8 mouse cellular contexts compared by ENCODE assay signal in the genomic region with DNA sequence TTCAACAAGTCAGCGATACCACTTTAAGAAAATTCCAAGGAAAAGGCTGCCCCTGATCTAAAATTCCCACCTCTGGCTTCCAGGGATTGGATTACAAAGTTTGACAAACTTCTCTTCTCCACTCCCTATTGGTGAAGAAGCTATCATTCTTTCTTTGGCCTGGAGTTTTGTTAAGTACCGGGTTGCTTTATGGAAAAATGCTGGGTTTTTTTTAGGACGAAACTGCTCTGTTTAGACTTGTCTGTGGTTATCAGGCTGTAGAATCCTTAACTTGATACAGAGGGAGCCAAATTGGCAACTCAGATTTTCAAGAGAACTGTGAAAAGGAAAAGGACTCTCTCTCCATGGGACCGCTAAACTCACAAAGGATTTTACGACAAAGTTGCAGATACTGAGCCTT. TPM values are rescaled to one million over a fixed set of nuclear protein-coding genes. Genes with fewer than 3 reads are reported as not detected.
DNase-seq lines count a peak whose midpoint lies in the region; ATAC-seq and TF ChIP-seq lines count a peak whose summit lies in the region.

A gene (plus strand): TSS at position 134 of the 400 bp plus-strand sequence.

- no peak for ATAC-seq in kidney, postnatal 0 days (replicated peaks; ENCODE audit: low FRiP score, low read depth)
- ATAC-seq in midbrain, embryonic 16.5 days, result no peak

- H3K9ac ChIP-seq in heart, adult 2 months (ENCODE audit: low read depth, low read length), result peak within 1 kb of the TSS; percentile 71
- H3K9ac ChIP-seq in kidney, postnatal 0 days (ENCODE audit: low read depth, low read length), result peak within 1 kb of the TSS; percentile 85
- H3K9ac ChIP-seq in midbrain, embryonic 16.5 days (ENCODE audit: low read depth, low read length), result peak within 1 kb of the TSS; percentile 83

- DNase-seq in kidney, adult 9 months, result peak; percentile 77
- no peak for DNase-seq in kidney, postnatal 4 days
- DNase-seq in embryo, embryonic 11.5 days (ENCODE audit: low read depth, low spot score), result peak; percentile 68
- no peak for DNase-seq in heart, adult 2 months
- peak; percentile 98 for DNase-seq in kidney, postnatal 0 days (ENCODE audit: low spot score)
- DNase-seq in thymus, postnatal 36 days, result no peak
- no peak for DNase-seq in thymus, adult 2 months

- H3K36me3 ChIP-seq in heart, adult 2 months (ENCODE audit: control insufficient read depth, insufficient read depth, low read length), result no peaks in the 10 kb centered on the region
- no peaks in the 10 kb centered on the region for H3K36me3 ChIP-seq in kidney, postnatal 0 days (ENCODE audit: insufficient read depth, low read length)
- H3K36me3 ChIP-seq in midbrain, embryonic 16.5 days (ENCODE audit: control insufficient read depth, insufficient read depth, low read length), result no peaks in the 10 kb centered on the region
- no peaks in the 10 kb centered on the region for H3K36me3 ChIP-seq in thymus, adult 2 months (ENCODE audit: control insufficient read depth, insufficient read depth, low read length)

- H3K79me2 ChIP-seq in heart, adult 2 months (replicated peaks; ENCODE audit: control insufficient read depth, insufficient read depth, low read length), result peaks cover 2% of the 10 kb centered on the region; the same call in 1 of the 2 replicates

- peak within 1 kb of the TSS; percentile 77 for H3K27ac ChIP-seq in heart, adult 2 months
- peak within 1 kb of the TSS; percentile 95 for H3K27ac ChIP-seq in kidney, postnatal 0 days
- H3K27ac ChIP-seq in midbrain, embryonic 16.5 days (ENCODE audit: low read length), result no peak within 1 kb of the TSS
- no peak within 1 kb of the TSS for H3K27ac ChIP-seq in thymus, adult 2 months (ENCODE audit: control insufficient read depth, insufficient read depth, low read length)

- H3K27me3 ChIP-seq in heart, adult 2 months (ENCODE audit: control insufficient read depth, insufficient read depth, low read length), result no peaks in the 10 kb centered on the region
- H3K27me3 ChIP-seq in kidney, postnatal 0 days (ENCODE audit: insufficient read depth, low read length), result no peaks in the 10 kb centered on the region
- no peaks in the 10 kb centered on the region for H3K27me3 ChIP-seq in midbrain, embryonic 16.5 days (ENCODE audit: control insufficient read depth, insufficient read depth, low read depth, low read length)
- no peaks in the 10 kb centered on the region for H3K27me3 ChIP-seq in thymus, adult 2 months (ENCODE audit: control insufficient read depth, insufficient read depth, low read length)

- peak within 1 kb of the TSS; percentile 72 for H3K4me2 ChIP-seq in kidney, postnatal 0 days (ENCODE audit: low read length)
- H3K4me2 ChIP-seq in midbrain, embryonic 16.5 days (ENCODE audit: low read length), result peak within 1 kb of the TSS; percentile 82

- H3K4me3 ChIP-seq in heart, adult 2 months, result peak within 1 kb of the TSS; percentile 73
- H3K4me3 ChIP-seq in kidney, postnatal 0 days (replicated peaks; ENCODE audit: low read depth, low read length), result peak within 1 kb of the TSS; percentile 56
- H3K4me3 ChIP-seq in midbrain, embryonic 16.5 days (ENCODE audit: low read depth, low read length), result peak within 1 kb of the TSS; percentile 66
- H3K4me3 ChIP-seq in thymus, adult 2 months (ENCODE audit: control insufficient read depth, insufficient read depth, low read length), result no peak within 1 kb of the TSS

- intact Hi-C loops in heart, adult 2 months (cut with DNase I), result no loop called here

- H3K9me3 ChIP-seq in kidney, postnatal 0 days (replicated peaks; ENCODE audit: low read length), result no peaks in the 10 kb centered on the region
- no peaks in the 10 kb centered on the region for H3K9me3 ChIP-seq in midbrain, embryonic 16.5 days (replicated peaks; ENCODE audit: control insufficient read depth, low read length, poor library complexity, severe bottlenecking)

- TF ChIP-seq CTCF in heart, adult 2 months (IDR thresholded peaks at IDR 0.05), result no peak
- TF ChIP-seq CTCF in kidney, postnatal 0 days (IDR thresholded peaks at IDR 0.05; ENCODE audit: low read depth), result no peak
- no peak for TF ChIP-seq CTCF in thymus, adult 2 months (IDR thresholded peaks at IDR 0.05; ENCODE audit: borderline replicate concordance, control insufficient read depth, extremely low read depth, insufficient read depth, low read length, poor library complexity)

- no peak for TF ChIP-seq EP300 in heart, adult 2 months (IDR thresholded peaks at IDR 0.05; ENCODE audit: insufficient read depth, low read depth, low read length)

- H3K4me1 ChIP-seq in heart, adult 2 months (ENCODE audit: control insufficient read depth, insufficient read depth, low read length), result peaks cover 2% of the 10 kb centered on the region
- peaks cover 20% of the 10 kb centered on the region for H3K4me1 ChIP-seq in kidney, postnatal 0 days (replicated peaks; ENCODE audit: insufficient read depth, low read length)
- peaks cover 12% of the 10 kb centered on the region for H3K4me1 ChIP-seq in midbrain, embryonic 16.5 days (ENCODE audit: control insufficient read depth, insufficient read depth, low read length)
- H3K4me1 ChIP-seq in thymus, adult 2 months (replicated peaks; ENCODE audit: control insufficient read depth, insufficient read depth, low read length), result peaks cover 2% of the 10 kb centered on the region; the same call in 1 of the 2 replicates

- 6% methylated on average over 5 of the region's 5 CpGs for WGBS in heart, adult 2 months
- WGBS in kidney, postnatal 0 days, result 2% methylated on average over 5 of the region's 5 CpGs
- 0% methylated on average over 5 of the region's 5 CpGs for WGBS in midbrain, embryonic 16.5 days
- WGBS in thymus, adult 2 months, result 89% methylated on average over 5 of the region's 5 CpGs

- TF ChIP-seq POLR2A in heart, adult 2 months (IDR thresholded peaks at IDR 0.05; ENCODE audit: insufficient read depth, low read depth, low read length), result 0 out of 2 replicates have a peak, but pooled peaks have one; percentile 23
- TF ChIP-seq POLR2A in thymus, adult 2 months (IDR thresholded peaks at IDR 0.05; ENCODE audit: control insufficient read depth, extremely low read depth, insufficient read depth, low read length, poor library complexity), result no peak

RNA-seq across cellular contexts. Expression of the gene that starts here (rescaled TPM):
- 10 to 100 TPM; 18.6 to 20.7 TPM for total RNA-seq in heart, adult 2 months (2021)
- 3.6 and 8.7 TPM in 2 replicates for polyA plus RNA-seq in heart, adult 2 months (2012; rRNA removed)
- 25.5 and 25.6 TPM in 2 replicates for polyA plus RNA-seq in kidney, postnatal 0 days (2015; fragmentation: Nextera tagmentation; extraction: Ambion mirVana)
- polyA plus RNA-seq in midbrain, embryonic 16.5 days (2015; fragmentation: Nextera tagmentation; extraction: Ambion mirVana), result 5.4 and 8.9 TPM in 2 replicates
- 2.9 and 4.5 TPM in 2 replicates for polyA plus RNA-seq in thymus, adult 2 months (2012; rRNA removed)

Comparison
In these comparisons a context has a peak if more than half of its experiments do, and no peak if none do; other contexts are left out.
1. DNase-seq: peak in kidney, adult 9 months (single experiment), embryo, embryonic 11.5 days (single experiment) and kidney, postnatal 0 days (single experiment); none in kidney, postnatal 4 days (0 of 2), heart, adult 2 months (0 of 2), thymus, postnatal 36 days (0 of 2) and thymus, adult 2 months (single experiment).
2. H3K27ac ChIP-seq: peak in heart, adult 2 months (single experiment) and kidney, postnatal 0 days (single experiment); none in midbrain, embryonic 16.5 days (single experiment) and thymus, adult 2 months (single experiment).
3. Peak in every context shown above with its lines, with median percentiles within 50 percentile points of each other: H3K9ac ChIP-seq.